Mouse (Mus musculus) liver (tissue): ENCODE data around the gene Kdm4d.
"Not testable (repeated sequence)": the region's sequence is repeated elsewhere in the genome, so short reads cannot be mapped to it uniquely, and the experiment has no call there.

Experiments used
- DNase-seq: peaks from one replicate; pipeline ENCODE4 v3.0.0-alpha.2; 2020; ENCODE audit warnings: mixed read lengths

The Kdm4d gene

GRCm38 (mm10) chr9:14451120-14451519, 49.2 kb downstream of the Kdm4d start:
- not testable (repeated sequence) for DNase-seq

- not testable (repeated sequence) for DNase-seq
These were observed 53.2 kb downstream of the Kdm4d start for GRCm38 (mm10) chr9:14447086-14447485.

- DNase-seq = no peak
These were observed 59.9 kb downstream of the Kdm4d start for GRCm38 (mm10) chr9:14440347-14440746.

GRCm38 (mm10) chr9:14433252-14433939, 66.9 kb downstream of the Kdm4d start:
- no peak for DNase-seq
